Mouse (Mus musculus): ENCODE measurements around the gene Ms4a4b. TPM values are rescaled to one million over a fixed set of nuclear protein-coding genes. Genes with fewer than 3 reads are reported as not detected.

The Ms4a4b gene
- polyA plus RNA-seq, 1 experiment: 1.9 TPM

DNA sequence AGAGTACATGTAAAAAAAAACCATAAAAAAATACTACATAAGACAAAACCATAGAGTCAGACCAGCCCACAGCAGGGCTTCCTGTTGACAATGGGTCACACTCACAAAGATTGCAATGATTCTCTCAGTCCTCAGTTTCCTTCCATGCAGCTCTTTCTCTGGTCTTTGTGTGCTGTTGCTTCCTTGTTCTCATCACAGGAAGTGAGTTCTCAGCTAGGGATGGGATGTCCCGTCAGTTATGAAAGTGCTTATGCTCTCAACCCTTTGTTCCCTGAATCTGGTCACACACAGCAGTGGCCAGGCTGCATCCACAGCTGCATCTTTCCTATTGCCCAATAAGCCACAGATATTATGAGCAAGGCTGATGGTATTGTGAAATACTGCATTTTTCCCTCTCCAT lies 70.1 kb downstream of the Ms4a4b start:
- H3K27me3 ChIP-seq (ENCODE audit: control insufficient read depth, insufficient read depth, low read length): no peaks in the 10 kb centered on the region
- TF ChIP-seq POLR2A (IDR thresholded peaks at IDR 0.05; ENCODE audit: control insufficient read depth, low read depth, low read length): no peak
- no peak for TF ChIP-seq CTCF (IDR thresholded peaks at IDR 0.05; ENCODE audit: control insufficient read depth, insufficient read depth, insufficient replicate concordance, low read depth, low read length)
- no peaks in the 10 kb centered on the region for H3K4me1 ChIP-seq (ENCODE audit: control insufficient read depth, insufficient read depth, low read length)
- H3K4me3 ChIP-seq (ENCODE audit: control insufficient read depth, low read depth, low read length): no peak overlapping the region
- H3K36me3 ChIP-seq (ENCODE audit: control insufficient read depth, insufficient read depth, low read length): no peaks in the 10 kb centered on the region
- no peak overlapping the region for H3K27ac ChIP-seq (ENCODE audit: control insufficient read depth, insufficient read depth, low read depth, low read length)

DNA sequence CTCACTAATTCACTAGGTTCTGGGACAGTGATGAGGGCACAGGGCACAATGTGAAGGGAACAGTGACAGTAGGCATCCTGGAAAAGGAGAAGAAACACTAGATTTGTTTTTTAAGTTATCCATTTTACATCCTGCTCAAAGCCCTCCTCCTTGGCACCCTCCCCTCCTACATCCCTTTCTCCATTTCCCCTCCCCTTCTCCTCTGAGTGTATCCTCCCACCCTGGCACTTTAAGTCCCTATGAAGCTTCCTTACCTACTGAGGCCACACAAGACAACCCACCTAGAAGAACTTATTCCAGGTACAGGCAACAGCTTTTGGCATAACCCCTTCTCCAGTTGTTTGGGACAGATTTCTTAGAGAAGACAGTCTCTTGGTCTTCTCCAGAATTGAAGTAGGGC lies 72.9 kb downstream of the Ms4a4b start, which contains the start of gene Ms4a6b:
Gene Ms4a6b, plus strand, starts transcription at position 267 of the 400 bp plus-strand sequence.
- no peaks in the 10 kb centered on the region for H3K36me3 ChIP-seq (ENCODE audit: control insufficient read depth, insufficient read depth, low read length)
- H3K27ac ChIP-seq (ENCODE audit: control insufficient read depth, insufficient read depth, low read depth, low read length): no peak within 1 kb of the TSS
- no peak within 1 kb of the TSS for H3K4me3 ChIP-seq (ENCODE audit: control insufficient read depth, low read depth, low read length)
- no peaks in the 10 kb centered on the region for H3K27me3 ChIP-seq (ENCODE audit: control insufficient read depth, insufficient read depth, low read length)
- no peaks in the 10 kb centered on the region for H3K4me1 ChIP-seq (ENCODE audit: control insufficient read depth, insufficient read depth, low read length)
- no peak for TF ChIP-seq POLR2A (IDR thresholded peaks at IDR 0.05; ENCODE audit: control insufficient read depth, low read depth, low read length)
- TF ChIP-seq CTCF (IDR thresholded peaks at IDR 0.05; ENCODE audit: control insufficient read depth, insufficient read depth, insufficient replicate concordance, low read depth, low read length): no peak

Other genes starting within 250 kb of the Ms4a4b start
- gene Ms4a13, start 246.8 kb upstream of the Ms4a4b start, polyA plus RNA-seq (2012; rRNA removed): 103 and 113 TPM in 2 replicates
- gene Ms4a12, start 211.1 kb upstream of the Ms4a4b start, polyA plus RNA-seq (2012; rRNA removed): not detected in 2 replicates
- gene Ms4a1, start 177.3 kb upstream of the Ms4a4b start, polyA plus RNA-seq (2012; rRNA removed): 0.05 and 0.09 TPM in 2 replicates
- gene Ms4a5, start 159.7 kb upstream of the Ms4a4b start, polyA plus RNA-seq (2012; rRNA removed): 130 and 181 TPM in 2 replicates
- 142 and 184 TPM in 2 replicates for gene Ms4a14, start 129.1 kb upstream of the Ms4a4b start, polyA plus RNA-seq (2012; rRNA removed)
- 0.40 and 0.69 TPM in 2 replicates for gene Ms4a7, start 107.4 kb upstream of the Ms4a4b start, polyA plus RNA-seq (2012; rRNA removed)
- gene Ms4a4a, start 68.0 kb upstream of the Ms4a4b start, polyA plus RNA-seq (2012; rRNA removed): 0.48 TPM in 1 of 2 replicates, not detected in the other
- gene Ms4a4c, start 38.8 kb upstream of the Ms4a4b start, polyA plus RNA-seq (2012; rRNA removed): 0.26 TPM in 1 of 2 replicates, not detected in the other
- gene Ms4a6c, start 25.8 kb downstream of the Ms4a4b start, polyA plus RNA-seq (2012; rRNA removed): 1.1 and 2.3 TPM in 2 replicates
- 1.9 and 3.8 TPM in 2 replicates for gene Gm8369, start 42.4 kb downstream of the Ms4a4b start, polyA plus RNA-seq (2012; rRNA removed)
- gene Ms4a6b, start 73.0 kb downstream of the Ms4a4b start, polyA plus RNA-seq (2012; rRNA removed): 1.2 and 1.6 TPM in 2 replicates
- 1.8 and 2.3 TPM in 2 replicates for gene Ms4a4d, start 93.2 kb downstream of the Ms4a4b start, polyA plus RNA-seq (2012; rRNA removed)
- gene Ms4a6d, start 161.3 kb downstream of the Ms4a4b start, polyA plus RNA-seq (2012; rRNA removed): 0.32 and 0.79 TPM in 2 replicates
- not detected in 2 replicates for gene Ms4a2, start 180.2 kb downstream of the Ms4a4b start, polyA plus RNA-seq (2012; rRNA removed)
- not detected in 2 replicates for gene Ms4a3, start 197.3 kb downstream of the Ms4a4b start, polyA plus RNA-seq (2012; rRNA removed)
- gene Oosp2, start 217.0 kb downstream of the Ms4a4b start, polyA plus RNA-seq (2012; rRNA removed): not detected in 2 replicates
- gene Oosp1, start 247.6 kb downstream of the Ms4a4b start, polyA plus RNA-seq (2012; rRNA removed): not detected in 2 replicates